Mouse (Mus musculus): Measurements from ENCODE around the gene Spata21. TPM values are rescaled to one million over a fixed set of nuclear protein-coding genes. Genes with fewer than 3 reads are reported as not detected.
A peak's percentile ranks its signal among the peaks of the same experiment; 100 is the strongest.
"Not testable (repeated sequence)": the region's sequence is repeated elsewhere in the genome, so short reads cannot be mapped to it uniquely, and the experiment has no call there.

Spata21 gene
- polyA plus RNA-seq, 1 experiment from 2014 or later, result not detected

GRCm38 (mm10) chr4:141140967-141141366 is 52.8 kb downstream of the Spata21 start:
- 83% methylated on average over 6 of the region's 6 CpGs for WGBS (ENCODE audit: insufficient replicate concordance)
- H3K9ac ChIP-seq, result no peak overlapping the region
- H3K27me3 ChIP-seq, result no peaks in the 10 kb centered on the region
- peaks cover 41% of the 10 kb centered on the region for H3K4me1 ChIP-seq (replicated peaks)
- no peak overlapping the region for H3K4me3 ChIP-seq (replicated peaks)
- no peak for ATAC-seq (ENCODE audit: insufficient read depth)
- H3K9me3 ChIP-seq (replicated peaks), result no peaks in the 10 kb centered on the region
- 0 out of 2 replicates have a peak, but pooled peaks cover 2% of the 10 kb centered on the region for H3K36me3 ChIP-seq (replicated peaks)
- H3K27ac ChIP-seq (replicated peaks), result no peak overlapping the region
- H3K4me2 ChIP-seq, result no peak overlapping the region

GRCm38 (mm10) chr4:141142285-141142811 is 54.2 kb downstream of the Spata21 start:
- Histone ChIP-seq H3K4me1 (replicated peaks) (peaks cover 38% of the 10 kb centered on the region), H3K4me2 (peak overlapping the region; percentile 36), H3K4me3 (replicated peaks) (no peak overlapping the region), H3K9ac (no peak overlapping the region), H3K9me3 (replicated peaks) (no peaks in the 10 kb centered on the region), H3K27me3 (no peaks in the 10 kb centered on the region), H3K27ac (replicated peaks) (no peak overlapping the region), H3K36me3 (replicated peaks) (no peaks in the 10 kb centered on the region)
- no peak for ATAC-seq (ENCODE audit: insufficient read depth)
- 23% methylated on average over 9 of the region's 9 CpGs for WGBS (ENCODE audit: insufficient replicate concordance)

- 69% methylated on average over 12 of the region's 16 CpGs for WGBS (ENCODE audit: insufficient replicate concordance)
- H3K9me3 ChIP-seq (replicated peaks); H3K9ac ChIP-seq; H3K27ac ChIP-seq (replicated peaks); ATAC-seq (ENCODE audit: insufficient read depth); H3K4me2 ChIP-seq; H3K4me3 ChIP-seq (replicated peaks); H3K36me3 ChIP-seq (replicated peaks); H3K27me3 ChIP-seq: not testable (repeated sequence)
- H3K4me1 ChIP-seq (replicated peaks), result peaks cover 31% of the 10 kb centered on the region
Observed at GRCm38 (mm10) chr4:141145124-141145523, 57.0 kb downstream of the Spata21 start.

- 76% methylated on average over 6 of the region's 6 CpGs for WGBS (ENCODE audit: insufficient replicate concordance)
- no peak for ATAC-seq (ENCODE audit: insufficient read depth)
- Histone ChIP-seq H3K4me3 (replicated peaks) (no peak overlapping the region), H3K36me3 (replicated peaks) (no peaks in the 10 kb centered on the region), H3K9ac (no peak overlapping the region), H3K4me1 (replicated peaks) (peaks cover 41% of the 10 kb centered on the region), H3K27ac (replicated peaks) (no peak overlapping the region), H3K27me3 (no peaks in the 10 kb centered on the region), H3K9me3 (replicated peaks) (no peaks in the 10 kb centered on the region), H3K4me2 (peak overlapping the region; percentile 81)
Observed at GRCm38 (mm10) chr4:141146491-141147033, 58.4 kb downstream of the Spata21 start.

GRCm38 (mm10) chr4:141147112-141148008 is 59.2 kb downstream of the Spata21 start, which contains the start of gene Fbxo42:
Fbxo42 (plus strand) TSS chr4:141147913.
- Histone ChIP-seq H3K9me3 (replicated peaks) (no peaks in the 10 kb centered on the region), H3K4me3 (replicated peaks) (peak within 1 kb of the TSS; percentile 99), H3K27me3 (no peaks in the 10 kb centered on the region), H3K9ac (peak within 1 kb of the TSS; percentile 96), H3K4me2 (peak within 1 kb of the TSS; percentile 81), H3K27ac (replicated peaks) (peak within 1 kb of the TSS; percentile 91), H3K36me3 (replicated peaks) (no peaks in the 10 kb centered on the region; the same call in 1 of the 2 replicates), H3K4me1 (replicated peaks) (peaks cover 46% of the 10 kb centered on the region)
- ATAC-seq (ENCODE audit: insufficient read depth), result peak; percentile 91
- WGBS (ENCODE audit: insufficient replicate concordance), result 5% methylated on average over 58 of the region's 58 CpGs

- Histone ChIP-seq H3K4me3 (replicated peaks) (peak overlapping the region; percentile 99), H3K4me1 (replicated peaks) (peaks cover 48% of the 10 kb centered on the region), H3K36me3 (replicated peaks) (peaks cover 5% of the 10 kb centered on the region; the same call in 1 of the 2 replicates), H3K9ac (peak overlapping the region; percentile 96), H3K9me3 (replicated peaks) (no peaks in the 10 kb centered on the region), H3K4me2 (peak overlapping the region; percentile 81), H3K27ac (replicated peaks) (peak overlapping the region; percentile 91), H3K27me3 (no peaks in the 10 kb centered on the region)
- WGBS (ENCODE audit: insufficient replicate concordance), result under 1% methylated on average over 66 of the region's 66 CpGs
- ATAC-seq (ENCODE audit: insufficient read depth), result peak; percentile 76
Observed at GRCm38 (mm10) chr4:141148009-141148801, 60.1 kb downstream of the Spata21 start.

GRCm38 (mm10) chr4:141149116-141149515 is 61.0 kb downstream of the Spata21 start:
- Histone ChIP-seq H3K4me3 (replicated peaks) (peak overlapping the region; percentile 99), H3K4me2 (peak overlapping the region; percentile 81), H3K9me3 (replicated peaks) (no peaks in the 10 kb centered on the region), H3K4me1 (replicated peaks) (peaks cover 54% of the 10 kb centered on the region), H3K9ac (peak overlapping the region; percentile 96), H3K27ac (replicated peaks) (peak overlapping the region; percentile 91), H3K36me3 (replicated peaks) (peaks cover 5% of the 10 kb centered on the region; the same call in 1 of the 2 replicates), H3K27me3 (no peaks in the 10 kb centered on the region)
- 24% methylated on average over 7 of the region's 7 CpGs for WGBS (ENCODE audit: insufficient replicate concordance)
- no peak for ATAC-seq (ENCODE audit: insufficient read depth)

- Histone ChIP-seq H3K4me2 (no peak overlapping the region), H3K4me3 (replicated peaks) (no peak overlapping the region), H3K27ac (replicated peaks) (peak overlapping the region; percentile 93; the same call in 1 of the 2 replicates), H3K4me1 (replicated peaks) (peaks cover 90% of the 10 kb centered on the region), H3K27me3 (no peaks in the 10 kb centered on the region), H3K36me3 (replicated peaks) (peaks cover 5% of the 10 kb centered on the region; the same call in 1 of the 2 replicates), H3K9me3 (replicated peaks) (no peaks in the 10 kb centered on the region), H3K9ac (peak overlapping the region; percentile 9; the same call in 1 of the 2 replicates)
- 68% methylated on average over 4 of the region's 4 CpGs for WGBS (ENCODE audit: insufficient replicate concordance)
- ATAC-seq (ENCODE audit: insufficient read depth), result no peak
Observed at GRCm38 (mm10) chr4:141157485-141157884, 69.4 kb downstream of the Spata21 start.

GRCm38 (mm10) chr4:141158609-141159008 is 70.5 kb downstream of the Spata21 start:
- no peak overlapping the region for H3K4me3 ChIP-seq (replicated peaks)

GRCm38 (mm10) chr4:141159093-141159492 is 71.0 kb downstream of the Spata21 start:
- no peaks in the 10 kb centered on the region for H3K36me3 ChIP-seq (replicated peaks)
- H3K4me2 ChIP-seq, result peak overlapping the region; percentile 52
- H3K27me3 ChIP-seq, result no peaks in the 10 kb centered on the region
- H3K4me3 ChIP-seq (replicated peaks), result no peak overlapping the region
- peaks cover 95% of the 10 kb centered on the region for H3K4me1 ChIP-seq (replicated peaks)
- peak overlapping the region; percentile 45 for H3K9ac ChIP-seq
- 16% methylated on average over 11 of the region's 11 CpGs for WGBS (ENCODE audit: insufficient replicate concordance)
- no peak for ATAC-seq (ENCODE audit: insufficient read depth)
- H3K9me3 ChIP-seq (replicated peaks), result no peaks in the 10 kb centered on the region
- H3K27ac ChIP-seq (replicated peaks), result peak overlapping the region; percentile 93

More at GRCm38 (mm10) chr4:141158609-141159008, 70.5 kb downstream of the Spata21 start:
- peak overlapping the region; percentile 93 for H3K27ac ChIP-seq (replicated peaks)
- H3K36me3 ChIP-seq (replicated peaks), result no peaks in the 10 kb centered on the region
- 71% methylated on average over 2 of the region's 2 CpGs for WGBS (ENCODE audit: insufficient replicate concordance)
- ATAC-seq (ENCODE audit: insufficient read depth), result no peak
- H3K9ac ChIP-seq, result peak overlapping the region; percentile 45
- H3K4me1 ChIP-seq (replicated peaks), result peaks cover 96% of the 10 kb centered on the region
- no peaks in the 10 kb centered on the region for H3K9me3 ChIP-seq (replicated peaks)
- no peaks in the 10 kb centered on the region for H3K27me3 ChIP-seq
- peak overlapping the region; percentile 52 for H3K4me2 ChIP-seq

All from liver, embryonic 15.5 days (tissue).